Comparison of ENCODE assay signal across 9 mouse cellular contexts in the genomic region with DNA sequence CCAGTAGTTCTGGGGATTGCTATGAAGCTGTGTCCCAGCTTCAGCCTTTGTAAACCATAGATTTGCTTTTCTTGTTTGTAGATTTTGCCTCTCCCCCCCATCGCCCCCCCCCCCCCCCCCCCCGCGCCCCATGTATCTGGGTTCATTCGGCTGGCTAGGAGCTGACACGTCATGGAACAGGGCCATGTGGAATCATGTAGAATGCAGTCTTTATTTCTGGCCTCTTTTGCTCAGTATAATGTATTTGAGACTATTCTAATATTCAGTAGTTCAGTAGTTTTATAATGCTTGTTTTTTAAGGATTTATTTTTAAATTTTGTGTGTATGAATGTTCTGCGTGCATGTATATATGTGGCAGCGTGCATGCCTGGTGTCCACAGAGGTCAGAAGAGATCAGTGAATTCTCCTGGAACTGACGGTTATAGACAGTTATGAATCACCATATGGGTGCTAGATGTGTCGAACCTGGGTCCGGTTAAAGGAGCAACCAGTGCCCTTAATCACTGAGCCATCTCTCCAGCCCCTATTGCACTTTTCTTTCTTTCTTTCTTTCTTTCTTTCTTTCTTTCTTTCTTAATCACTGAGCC. TPM values are rescaled to one million over a fixed set of nuclear protein-coding genes. Genes with fewer than 3 reads are reported as not detected.
DNase-seq lines count a peak whose midpoint lies in the region; ATAC-seq and TF ChIP-seq lines count a peak whose summit lies in the region.
"Had no signal": no experiment of that assay in that cellular context is flagged by ENCODE, and none has a peak within 500 bp of the region (broad histone marks: within the 10 kb centered on the region; RNA-seq: fewer than 3 reads in every experiment).

No protein-coding gene starts in this region.

- H3K27ac ChIP-seq in kidney, postnatal 0 days, result no peak overlapping the region
- no peak overlapping the region for H3K27ac ChIP-seq in bone marrow, adult 2 months (ENCODE audit: control insufficient read depth, insufficient read depth, low read depth, low read length, poor library complexity)
- no peak overlapping the region for H3K27ac ChIP-seq in hindbrain, embryonic 16.5 days (ENCODE audit: low read depth, low read length)
- no peak overlapping the region for H3K27ac ChIP-seq in midbrain, embryonic 16.5 days (ENCODE audit: low read length)

- DNase-seq in kidney, postnatal 0 days (ENCODE audit: low spot score), result peak; percentile 28
- DNase-seq in kidney, postnatal 25 days, result no peak
- no peak for DNase-seq in cerebellum, adult 11 months
- DNase-seq in left cerebral cortex, postnatal 36 days (ENCODE audit: low spot score in 2 of 2), result no peak
- no peak for DNase-seq in cerebellum, adult 9-11 months
- DNase-seq: layer of hippocampus, postnatal 36 days had no signal

- H3K27me3 ChIP-seq in kidney, postnatal 0 days (ENCODE audit: insufficient read depth, low read length), result no peaks in the 10 kb centered on the region
- no peaks in the 10 kb centered on the region for H3K27me3 ChIP-seq in hindbrain, embryonic 16.5 days (replicated peaks; ENCODE audit: control insufficient read depth, insufficient read depth, low read length)
- H3K27me3 ChIP-seq in midbrain, embryonic 16.5 days (ENCODE audit: control insufficient read depth, insufficient read depth, low read depth, low read length), result no peaks in the 10 kb centered on the region

- H3K9me3 ChIP-seq in kidney, postnatal 0 days (replicated peaks; ENCODE audit: low read length), result no peaks in the 10 kb centered on the region
- H3K9me3 ChIP-seq in hindbrain, embryonic 16.5 days (ENCODE audit: control insufficient read depth, low read length), result no peaks in the 10 kb centered on the region
- H3K9me3 ChIP-seq in midbrain, embryonic 16.5 days (replicated peaks; ENCODE audit: control insufficient read depth, low read length, poor library complexity, severe bottlenecking), result no peaks in the 10 kb centered on the region

- TF ChIP-seq CTCF in kidney, postnatal 0 days (IDR thresholded peaks at IDR 0.05; ENCODE audit: low read depth), result no peak
- no peak for TF ChIP-seq CTCF in bone marrow, adult 2 months (IDR thresholded peaks at IDR 0.05; ENCODE audit: control insufficient read depth, insufficient read depth, low read length)

- H3K4me1 ChIP-seq in kidney, postnatal 0 days (replicated peaks; ENCODE audit: insufficient read depth, low read length), result no peaks in the 10 kb centered on the region
- no peaks in the 10 kb centered on the region for H3K4me1 ChIP-seq in bone marrow, adult 2 months (ENCODE audit: control insufficient read depth, insufficient read depth, low read length)
- H3K4me1 ChIP-seq in hindbrain, embryonic 16.5 days (ENCODE audit: control insufficient read depth, insufficient read depth, low read depth, low read length), result peaks cover 4% of the 10 kb centered on the region
- H3K4me1 ChIP-seq in midbrain, embryonic 16.5 days (ENCODE audit: control insufficient read depth, insufficient read depth, low read length), result peaks cover 6% of the 10 kb centered on the region

- H3K36me3 ChIP-seq in kidney, postnatal 0 days (ENCODE audit: insufficient read depth, low read length), result no peaks in the 10 kb centered on the region
- H3K36me3 ChIP-seq in hindbrain, embryonic 16.5 days (ENCODE audit: control insufficient read depth, insufficient read depth, low read length), result no peaks in the 10 kb centered on the region
- no peaks in the 10 kb centered on the region for H3K36me3 ChIP-seq in midbrain, embryonic 16.5 days (ENCODE audit: control insufficient read depth, insufficient read depth, low read length)

- 38% methylated on average over 7 of the region's 10 CpGs for WGBS in kidney, postnatal 0 days
- 24% methylated on average over 9 of the region's 10 CpGs for whole genome bisulfite sequencing in bone marrow, adult 2 months
- WGBS in hindbrain, embryonic 16.5 days, result 39% methylated on average over 8 of the region's 10 CpGs
- 50% methylated on average over 7 of the region's 10 CpGs for WGBS in midbrain, embryonic 16.5 days

- no peak for ATAC-seq in kidney, postnatal 0 days (replicated peaks; ENCODE audit: low FRiP score, low read depth)
- no peak for ATAC-seq in hindbrain, embryonic 16.5 days
- ATAC-seq in midbrain, embryonic 16.5 days, result no peak

- intact Hi-C loops in left cerebral cortex, postnatal 36 days (cut with DNase I), result no loop called here

- no peak for TF ChIP-seq POLR2A in bone marrow, adult 2 months (IDR thresholded peaks at IDR 0.05; ENCODE audit: borderline replicate concordance, control insufficient read depth, low read depth, low read length)

- H3K4me3 ChIP-seq in kidney, postnatal 0 days (replicated peaks; ENCODE audit: low read depth, low read length), result peak overlapping the region; percentile 64
- H3K4me3 ChIP-seq in bone marrow, adult 2 months (replicated peaks; ENCODE audit: control insufficient read depth, low read depth, low read length), result peak overlapping the region; percentile 98
- H3K4me3 ChIP-seq in hindbrain, embryonic 16.5 days (ENCODE audit: low read length), result peak overlapping the region; percentile 84
- H3K4me3 ChIP-seq in midbrain, embryonic 16.5 days (ENCODE audit: low read depth, low read length), result peak overlapping the region; percentile 62

- H3K4me2 ChIP-seq in kidney, postnatal 0 days (ENCODE audit: low read length), result peak overlapping the region; percentile 60
- H3K4me2 ChIP-seq in hindbrain, embryonic 16.5 days (ENCODE audit: low read length), result peak overlapping the region; percentile 71
- peak overlapping the region; percentile 52 for H3K4me2 ChIP-seq in midbrain, embryonic 16.5 days (ENCODE audit: low read length)

- peak overlapping the region; percentile 56; the same call in 1 of the 2 replicates for H3K9ac ChIP-seq in kidney, postnatal 0 days (ENCODE audit: low read depth, low read length)
- H3K9ac ChIP-seq in hindbrain, embryonic 16.5 days (ENCODE audit: low read depth, low read length), result peak overlapping the region; percentile 70; the same call in 1 of the 2 replicates
- H3K9ac ChIP-seq in midbrain, embryonic 16.5 days (ENCODE audit: low read depth, low read length), result 0 out of 2 replicates have a peak overlapping the region, but pooled peaks have one; percentile 12

RNA-seq across cellular contexts. Expression of a gene that starts 5.2 kb away (rescaled TPM):
- 26.4 and 30.3 TPM in 2 replicates for polyA plus RNA-seq in kidney, postnatal 0 days (2015; fragmentation: Nextera tagmentation; extraction: Ambion mirVana)
- polyA plus RNA-seq in bone marrow, adult 2 months (2011; ENCODE audit: insufficient read depth, insufficient read length, low replicate concordance, missing spikeins), result 29.1 and 37.4 TPM in 2 replicates
- 14.1 and 14.5 TPM in 2 replicates for polyA plus RNA-seq in hindbrain, embryonic 16.5 days (2015; fragmentation: Nextera tagmentation; extraction: Ambion mirVana)
- 9.9 and 11.2 TPM in 2 replicates for polyA plus RNA-seq in midbrain, embryonic 16.5 days (2015; fragmentation: Nextera tagmentation; extraction: Ambion mirVana)
- total RNA-seq in left cerebral cortex, postnatal 36 days (2021), result 1 to 10 TPM; 1.3 to 2.2 TPM

RNA-seq across cellular contexts. Expression of a gene that starts 5.8 kb away (rescaled TPM):
- 70.1 and 71.3 TPM in 2 replicates for polyA plus RNA-seq in kidney, postnatal 0 days (2015; fragmentation: Nextera tagmentation; extraction: Ambion mirVana)
- 18.5 and 31.7 TPM in 2 replicates for polyA plus RNA-seq in bone marrow, adult 2 months (2011; ENCODE audit: insufficient read depth, insufficient read length, low replicate concordance, missing spikeins)
- 143 and 157 TPM in 2 replicates for polyA plus RNA-seq in hindbrain, embryonic 16.5 days (2015; fragmentation: Nextera tagmentation; extraction: Ambion mirVana)
- polyA plus RNA-seq in midbrain, embryonic 16.5 days (2015; fragmentation: Nextera tagmentation; extraction: Ambion mirVana), result 112 and 127 TPM in 2 replicates
- total RNA-seq in left cerebral cortex, postnatal 36 days (2021), result 100 to 1,000 TPM; 296 to 337 TPM

Comparison
In these comparisons a context has a peak if more than half of its experiments do, and no peak if none do; other contexts are left out.
1. H3K9ac ChIP-seq: peak in every context shown above with its lines; median percentile 70 in hindbrain, embryonic 16.5 days; 56 in kidney, postnatal 0 days; 12 in midbrain, embryonic 16.5 days.